Mouse (Mus musculus): ENCODE measurements around the gene Hdac10.

GRCm38 (mm10) chr15:89177121-89177520 lies 48.6 kb upstream of the Hdac10 start:
- TF ChIP-seq CTCF (IDR thresholded peaks at IDR 0.05; ENCODE audit: borderline replicate concordance, extremely low read depth, insufficient read depth, insufficient read length) = no peak
- TF ChIP-seq POLR2A (IDR thresholded peaks at IDR 0.05; ENCODE audit: borderline replicate concordance, extremely low read depth, insufficient read depth, insufficient read length, poor library complexity, severe bottlenecking) = no peak
